Mouse (Mus musculus) retina, postnatal 1 day (tissue): Measurements from ENCODE around the gene BC034090.
A peak's percentile ranks its signal among the peaks of the same experiment; 100 is the strongest.

Experiments used
- DNase-seq: peaks from one replicate; pipeline ENCODE4 v3.0.0-alpha.2; 2012

BC034090 gene

DNA sequence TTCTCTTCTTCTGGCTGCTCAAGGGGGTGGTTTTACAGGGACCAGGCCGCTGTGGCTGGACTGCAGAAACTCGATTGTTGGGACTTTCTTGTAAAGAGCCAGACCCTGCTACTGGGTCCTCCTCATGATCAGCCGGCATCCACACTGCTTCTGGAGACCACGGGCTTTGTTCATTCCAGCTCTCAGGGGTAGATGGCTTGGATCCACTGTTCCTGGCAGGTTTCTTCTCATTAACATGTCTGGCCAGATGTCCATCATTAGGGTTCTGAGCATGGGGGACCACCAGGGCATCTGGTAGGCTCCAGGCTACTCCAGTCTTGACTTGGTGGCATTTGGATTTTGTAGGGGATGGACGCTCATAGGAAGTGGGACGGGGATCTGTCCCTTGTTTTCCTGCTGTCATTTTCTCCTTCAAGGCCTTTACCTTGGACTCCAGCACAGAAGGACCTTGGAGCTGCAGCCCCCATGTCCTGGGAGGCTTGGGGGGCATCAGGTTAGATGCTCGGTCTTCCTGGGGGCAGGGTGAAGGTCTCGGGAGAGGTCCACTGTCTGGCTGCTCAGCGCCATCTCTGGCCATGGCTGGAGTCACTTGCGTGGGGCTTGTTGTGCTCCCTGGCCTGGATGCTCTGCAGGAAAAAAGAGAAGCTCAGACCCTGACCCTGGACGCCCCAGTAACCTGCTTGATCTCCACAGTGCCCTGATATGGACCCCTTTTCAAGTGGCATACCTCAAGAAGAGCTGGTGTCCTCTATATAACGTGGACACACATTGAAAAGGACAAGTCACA is 2.4 kb downstream of the BC034090 start:
- peak; percentile 22 for DNase-seq

DNA sequence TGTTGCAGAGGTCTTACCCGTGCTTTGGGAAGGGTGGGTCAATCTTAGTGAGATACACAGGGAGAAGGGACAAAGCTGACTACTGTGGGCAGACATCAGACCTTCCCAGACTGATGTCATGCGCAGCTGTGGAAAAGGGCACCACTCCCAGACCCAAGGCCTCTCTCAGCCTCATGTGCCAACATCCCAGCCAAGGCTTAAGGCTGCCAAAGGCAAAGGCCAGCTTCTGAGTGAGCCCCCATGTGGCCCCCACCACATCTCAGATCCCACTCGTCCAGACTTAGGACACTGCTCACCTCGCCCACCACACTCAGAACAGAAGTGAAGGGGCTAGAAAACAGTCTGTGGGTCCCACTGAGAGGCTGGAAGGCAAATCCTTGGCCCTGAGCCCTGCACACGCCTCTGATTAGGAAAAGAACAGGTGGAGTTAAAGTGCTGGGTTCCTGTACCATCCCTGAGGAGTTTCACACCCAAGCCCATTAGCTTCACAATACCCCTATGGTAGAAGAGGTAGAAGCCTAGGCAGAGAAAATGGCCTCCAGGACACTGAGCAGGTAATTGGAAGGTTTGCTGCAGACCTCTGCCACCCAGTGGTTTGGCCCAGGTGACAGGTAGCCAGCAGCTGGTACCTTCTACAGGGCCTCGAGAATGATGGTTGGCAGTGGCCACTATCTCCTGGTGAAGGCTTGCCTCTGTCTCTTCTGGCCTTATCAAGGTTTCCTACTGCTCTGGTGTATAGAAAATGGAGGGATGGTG is 4.1 kb downstream of the BC034090 start:
- DNase-seq: no peak

DNA sequence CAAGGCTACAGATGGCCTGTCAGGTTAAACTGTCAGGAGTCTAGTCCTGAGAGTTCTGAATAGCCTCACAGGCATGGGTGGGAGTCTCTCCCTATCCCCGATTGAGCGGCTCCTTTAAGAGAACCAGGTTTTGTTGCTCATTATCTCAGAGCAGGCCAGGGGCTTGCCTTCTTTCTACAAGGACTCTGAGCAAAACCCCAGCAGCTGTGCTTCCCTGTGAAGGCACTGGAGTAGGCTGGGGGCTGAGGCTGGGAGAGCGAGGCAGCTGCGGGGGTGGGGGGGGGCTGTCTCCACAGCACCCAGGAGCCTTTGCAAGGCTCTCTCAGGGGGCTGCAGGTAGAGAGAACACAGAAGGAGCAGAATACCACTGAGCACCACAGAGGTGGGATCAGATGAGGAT is 5.1 kb downstream of the BC034090 start:
- peak; percentile 30 for DNase-seq

DNA sequence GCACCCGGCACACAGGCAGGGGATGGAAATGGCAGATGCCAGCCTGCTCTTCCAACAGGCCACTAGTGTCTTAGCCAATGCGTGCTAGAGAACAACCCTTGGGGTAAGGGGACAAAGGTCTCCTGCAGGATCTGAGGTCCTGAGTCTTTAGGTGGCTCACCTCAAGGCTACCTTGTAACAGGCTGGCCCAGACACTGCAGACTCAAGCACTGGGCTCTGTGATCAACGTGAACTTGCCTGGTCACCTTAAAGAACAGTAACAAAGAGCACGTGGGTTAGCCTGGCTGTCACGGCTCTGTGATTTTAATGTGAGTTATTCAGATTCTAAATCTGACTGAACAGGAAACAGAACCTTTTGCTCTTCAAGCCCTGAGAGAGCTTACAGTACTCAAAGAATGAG is 6.1 kb downstream of the BC034090 start:
- no peak for DNase-seq

DNA sequence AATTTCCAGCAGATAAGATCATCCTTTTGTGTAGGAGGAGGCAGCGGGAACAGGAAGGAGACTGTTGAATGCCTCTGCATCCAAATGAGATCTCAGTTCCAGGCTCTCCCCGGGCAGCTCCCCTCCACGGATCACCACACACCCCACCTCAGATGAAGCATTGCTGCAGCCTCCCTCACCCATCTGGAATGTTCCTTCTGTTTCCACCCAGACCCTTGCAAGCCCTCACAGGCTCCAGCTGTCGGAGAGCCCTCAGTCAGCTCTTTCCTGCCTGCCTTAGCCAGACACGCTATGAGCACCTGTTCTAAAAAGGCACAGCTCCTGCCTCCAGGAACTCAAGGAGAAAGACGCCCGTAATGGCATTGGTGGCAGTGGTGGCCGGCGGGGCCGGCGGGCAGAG is 6.9 kb downstream of the BC034090 start:
- DNase-seq: peak; percentile 18

DNA sequence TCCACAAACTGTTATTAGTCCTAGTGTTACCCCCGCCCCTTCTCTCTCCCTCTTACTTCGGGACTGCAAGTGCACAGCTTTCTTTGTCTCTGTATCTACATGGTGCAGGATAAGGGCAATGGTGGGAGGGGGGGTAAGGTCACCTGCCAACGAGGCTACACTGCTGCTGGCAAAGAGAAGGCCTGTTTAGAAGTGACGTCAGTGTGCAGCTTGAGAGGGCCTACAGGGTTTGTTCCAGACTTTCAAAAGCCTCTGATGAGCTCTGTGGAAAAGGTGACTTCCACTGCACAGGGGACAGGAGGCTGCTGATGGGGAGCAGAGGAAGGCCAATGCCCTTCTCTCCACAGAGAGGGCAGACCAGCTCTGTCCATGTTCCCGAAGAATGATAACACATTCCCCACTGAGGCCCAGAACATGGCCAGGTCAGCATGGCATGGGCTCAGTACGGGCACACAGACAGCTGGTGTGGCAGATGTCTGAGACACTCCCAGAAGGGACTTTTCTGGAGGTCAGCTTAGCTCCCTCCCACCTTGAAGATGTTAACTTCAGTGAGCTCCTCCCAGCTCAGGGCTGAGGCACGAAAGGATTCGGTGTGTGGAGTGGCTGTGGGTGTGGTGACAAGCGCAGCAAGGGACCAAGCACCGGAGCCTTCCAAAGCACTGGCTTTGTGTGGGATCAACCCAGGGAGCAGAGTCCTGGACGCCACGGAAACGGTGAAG is 7.8 kb downstream of the BC034090 start:
- peak; percentile 61 for DNase-seq

DNA sequence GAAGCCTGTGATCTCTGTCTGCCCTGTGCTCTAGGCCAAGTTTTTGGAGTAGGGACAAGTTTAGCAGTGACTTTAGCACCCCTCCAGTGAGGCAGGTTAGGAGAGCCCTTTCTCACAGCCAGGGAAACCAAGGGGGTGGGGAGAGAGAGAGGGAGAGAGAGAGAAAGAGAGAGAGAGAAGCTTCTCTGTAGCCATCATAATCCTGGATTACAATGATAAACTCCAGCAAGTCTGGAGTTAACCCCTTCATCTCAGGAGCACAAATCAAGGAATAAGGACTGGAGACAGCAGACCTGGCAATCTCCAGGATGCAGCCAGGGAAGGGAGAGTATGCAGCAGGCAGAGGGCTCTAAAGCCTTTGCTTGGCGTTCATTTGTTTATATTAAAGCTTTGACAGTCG is 8.6 kb downstream of the BC034090 start:
- peak; percentile 72 for DNase-seq

DNA sequence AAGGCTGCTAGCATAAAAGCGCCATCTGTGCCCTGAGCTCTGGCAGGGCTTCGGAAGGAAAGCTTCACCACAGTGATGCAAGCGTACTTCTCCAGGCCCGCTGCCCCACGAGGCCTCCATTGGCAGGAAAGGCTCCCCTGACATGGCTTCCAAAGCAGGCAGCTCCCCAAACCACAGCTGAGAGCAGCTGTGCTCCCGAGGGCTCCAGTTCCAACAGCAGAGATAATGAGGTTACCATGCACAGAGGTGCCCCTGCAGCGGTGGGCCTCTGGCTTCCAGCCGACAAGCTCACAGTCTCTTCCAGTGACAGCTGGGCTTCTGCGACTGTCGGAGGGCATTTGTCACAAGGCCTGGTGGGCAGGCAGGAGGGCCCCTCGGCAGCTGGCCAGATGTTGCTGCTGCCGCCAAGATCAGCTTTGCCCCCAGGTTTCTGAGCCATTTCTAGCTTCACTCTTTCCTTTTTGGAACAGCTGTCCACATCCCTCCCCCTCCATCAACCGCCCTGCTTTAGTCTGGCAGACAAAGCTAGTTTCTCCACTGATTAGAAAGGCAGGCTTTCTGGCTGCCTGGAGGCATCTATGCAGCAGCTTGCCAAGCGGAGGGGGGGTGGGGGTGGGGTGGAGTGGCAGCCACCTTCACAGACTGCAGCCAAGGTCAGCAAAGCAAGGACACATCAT is 10.2 kb downstream of the BC034090 start:
- peak; percentile 91 for DNase-seq

DNA sequence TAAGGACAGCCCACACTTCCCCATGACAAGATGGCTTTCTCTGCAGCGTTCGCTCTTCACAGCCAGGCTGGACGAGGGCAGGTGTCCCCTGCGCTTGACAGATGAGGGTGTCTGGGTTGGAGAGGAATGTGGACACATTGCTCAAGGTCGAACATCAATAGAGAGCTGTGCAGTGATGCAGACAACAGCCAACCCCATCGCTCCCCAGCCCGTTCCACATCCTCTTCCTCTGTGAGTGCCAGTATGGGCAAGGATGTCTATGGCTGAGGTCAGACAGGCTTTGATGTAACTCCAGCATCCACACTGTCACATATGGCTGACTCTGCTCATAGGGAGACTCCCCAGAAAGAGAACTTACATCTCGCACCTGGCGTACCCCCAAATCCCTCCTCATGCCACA is 10.9 kb downstream of the BC034090 start:
- no peak for DNase-seq

DNA sequence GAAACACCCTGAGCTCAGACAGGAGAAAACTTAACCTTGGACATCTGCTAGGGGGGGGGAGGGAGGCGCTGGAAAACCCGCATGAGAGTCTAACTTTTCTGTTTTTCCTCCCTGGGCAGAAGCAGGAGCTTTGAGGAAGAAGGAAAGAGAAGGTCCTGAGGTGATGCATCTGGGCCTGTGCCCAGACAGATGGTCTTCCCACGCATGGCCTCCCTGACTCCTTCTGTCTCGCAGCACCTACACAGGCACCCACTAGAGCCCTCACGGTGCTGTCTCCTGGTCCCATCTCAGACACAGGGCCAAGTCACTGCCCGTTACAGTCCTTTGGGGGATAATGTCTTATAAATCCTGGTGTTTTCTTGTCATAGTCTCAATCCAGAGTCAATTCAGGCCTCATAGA is 11.5 kb downstream of the BC034090 start:
- no peak for DNase-seq

DNA sequence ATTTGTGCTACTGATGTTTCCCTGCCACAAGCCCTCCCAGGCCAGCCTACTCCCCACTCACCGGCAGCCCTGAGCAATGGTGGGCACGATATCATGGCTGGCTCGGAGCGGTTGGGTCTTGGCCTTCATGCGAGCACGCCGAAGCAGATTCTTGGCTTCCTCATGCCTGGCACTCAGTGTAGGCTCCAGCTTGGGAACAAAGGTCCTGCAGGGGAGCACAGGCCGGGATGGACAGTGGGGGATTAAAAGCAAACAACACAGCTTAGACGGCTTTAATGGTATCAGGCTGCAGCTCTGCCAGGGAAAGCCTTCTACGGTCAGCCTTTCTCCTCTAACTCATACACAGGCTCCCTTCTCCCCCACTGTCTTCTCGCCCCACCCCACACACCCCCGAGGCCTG is 11.9 kb downstream of the BC034090 start:
- DNase-seq: peak; percentile 66

DNA sequence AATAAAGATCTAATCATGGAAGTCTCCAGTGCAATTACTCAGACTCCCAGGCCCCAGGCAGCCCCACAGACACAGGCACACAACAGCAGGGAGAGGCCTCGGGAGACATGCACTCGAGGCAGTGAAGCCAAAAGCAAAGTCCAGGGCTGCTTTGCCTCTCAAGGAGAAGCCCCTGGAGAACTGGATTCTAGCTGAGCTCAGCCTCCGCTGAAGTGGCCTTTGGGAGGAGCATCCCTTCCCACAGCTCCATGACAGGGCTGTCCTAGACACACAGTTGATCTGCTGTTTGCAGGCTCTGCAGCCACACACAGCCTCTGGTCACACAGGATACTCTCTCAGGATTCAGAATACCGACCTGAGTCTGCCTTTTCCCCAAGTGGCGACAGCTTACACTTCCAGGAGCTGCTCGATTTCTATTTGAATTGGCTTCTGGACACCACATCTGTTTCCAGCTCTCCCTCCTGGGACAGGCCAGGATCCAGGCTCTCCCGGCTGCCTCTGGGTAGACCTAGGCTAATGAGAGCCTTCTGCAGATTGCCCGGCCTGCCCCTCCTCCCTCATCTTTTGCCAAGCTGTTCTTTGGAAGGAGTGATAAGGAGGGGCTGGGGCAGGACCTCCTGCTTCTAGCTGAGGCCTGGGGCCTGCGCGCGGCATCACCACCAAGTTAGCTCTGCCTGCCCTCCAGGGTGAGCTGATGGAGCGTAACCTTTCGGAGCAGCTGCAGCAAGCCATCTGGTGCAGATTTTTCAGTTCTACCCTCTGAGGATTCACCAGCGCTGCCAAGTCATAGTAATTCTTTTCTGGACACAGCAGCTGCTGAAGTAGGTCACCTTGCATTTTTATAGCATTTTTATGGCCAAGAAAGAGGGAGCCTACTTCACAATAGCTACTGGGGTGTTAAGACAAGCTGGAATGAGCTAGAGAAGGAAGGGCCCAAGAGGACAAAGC is 14.5 kb downstream of the BC034090 start:
- DNase-seq: peak; percentile 90

DNA sequence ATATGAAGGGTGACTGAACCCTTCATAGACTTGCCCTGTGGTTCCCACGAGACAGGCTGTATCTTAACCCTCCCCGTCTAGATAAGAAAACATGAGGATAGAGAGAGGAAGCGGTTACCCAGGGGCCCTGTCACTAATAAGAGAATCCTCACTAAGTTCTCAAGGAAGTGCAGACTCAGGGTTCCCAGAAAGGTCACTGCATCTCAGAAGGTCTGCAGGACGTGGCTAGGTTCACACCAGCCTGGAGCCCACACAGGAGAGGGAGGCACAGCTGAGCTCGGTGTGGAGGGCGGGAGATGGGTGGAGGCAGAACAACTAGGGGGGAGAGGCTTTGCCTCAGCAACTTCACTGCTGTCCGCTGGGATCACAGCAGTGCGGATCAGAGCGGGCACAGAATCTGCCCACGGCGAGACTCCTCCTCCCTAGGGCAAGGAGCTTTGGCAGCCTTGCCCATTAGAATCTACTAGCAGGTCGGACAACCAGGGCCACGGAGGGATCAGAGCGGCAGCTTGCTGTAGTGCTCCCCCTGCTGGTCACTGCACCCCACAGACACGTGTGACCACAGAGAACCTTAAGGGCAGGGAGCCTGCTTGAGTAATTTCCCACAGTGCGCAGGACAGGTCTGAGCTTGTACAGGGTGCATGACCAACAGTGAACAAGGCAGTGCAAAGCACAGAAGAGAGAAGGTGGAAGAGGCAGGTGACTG is 20.2 kb downstream of the BC034090 start:
- peak; percentile 94 for DNase-seq

DNA sequence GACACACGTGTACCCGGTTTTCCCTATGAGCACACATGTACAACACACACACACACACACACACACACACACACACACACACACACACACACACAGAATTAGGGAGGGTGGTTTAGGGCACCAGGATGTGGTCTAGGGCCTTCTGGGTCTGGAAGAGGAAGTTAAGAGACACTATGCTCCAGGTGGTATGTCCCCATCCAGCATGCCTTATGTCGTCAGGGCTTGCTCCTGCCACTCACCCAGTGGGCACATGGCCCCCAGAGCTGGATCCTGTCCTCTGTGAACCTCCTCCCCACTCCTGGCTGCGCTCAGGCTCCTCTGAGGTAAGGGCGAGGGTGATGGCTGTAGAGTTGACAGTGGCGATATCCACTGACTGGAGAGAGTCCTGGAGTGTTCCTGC is 21.2 kb downstream of the BC034090 start:
- no peak for DNase-seq

DNA sequence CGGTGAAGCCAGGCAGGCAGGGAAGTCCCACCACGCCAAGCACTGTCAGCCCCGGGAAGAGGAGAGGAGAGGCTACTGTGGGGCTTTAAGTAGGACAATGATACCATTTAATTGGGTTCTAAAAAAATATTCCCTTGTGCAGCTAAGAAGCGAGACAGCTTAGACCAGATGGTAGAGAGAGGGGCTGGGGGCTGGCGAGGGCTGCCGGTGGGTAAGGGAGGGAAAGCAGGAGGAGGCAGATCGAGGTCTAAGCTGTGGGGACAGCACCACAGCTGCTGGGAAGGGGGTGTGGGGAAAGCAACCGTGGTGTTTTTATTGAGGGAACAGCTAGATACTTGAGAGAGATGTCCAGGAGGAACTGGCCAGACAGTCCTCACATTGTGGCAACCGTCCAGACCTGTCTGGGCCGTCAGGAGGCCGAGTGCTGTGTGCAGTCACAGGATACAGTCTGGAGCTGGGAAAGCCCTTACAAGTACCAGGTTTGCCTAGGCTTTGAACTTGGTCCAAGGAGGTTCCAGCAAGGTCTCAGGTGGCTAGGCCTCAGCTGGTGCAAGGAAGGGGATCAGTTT is 22.1 kb downstream of the BC034090 start:
- peak; percentile 50 for DNase-seq

DNA sequence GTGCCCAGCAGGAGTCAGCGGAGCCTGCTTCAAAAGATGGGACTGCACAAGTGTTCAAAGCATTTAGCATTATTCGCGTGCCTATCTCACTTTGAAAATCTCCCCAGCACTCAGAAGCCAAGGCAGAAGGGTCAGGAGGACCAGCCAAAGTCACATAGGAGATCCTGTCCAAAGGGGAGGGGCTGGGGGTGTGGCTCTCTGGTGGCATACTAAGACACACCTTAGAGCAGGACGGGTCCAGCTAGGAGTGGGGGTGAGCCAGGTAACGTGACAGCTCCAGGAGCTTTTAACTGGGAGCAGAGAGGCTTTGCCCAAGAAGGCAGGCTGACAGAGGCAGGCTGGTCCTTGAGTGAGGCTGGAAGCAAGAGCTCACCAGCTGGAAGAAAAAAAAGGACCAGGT is 25.3 kb downstream of the BC034090 start:
- no peak for DNase-seq

DNA sequence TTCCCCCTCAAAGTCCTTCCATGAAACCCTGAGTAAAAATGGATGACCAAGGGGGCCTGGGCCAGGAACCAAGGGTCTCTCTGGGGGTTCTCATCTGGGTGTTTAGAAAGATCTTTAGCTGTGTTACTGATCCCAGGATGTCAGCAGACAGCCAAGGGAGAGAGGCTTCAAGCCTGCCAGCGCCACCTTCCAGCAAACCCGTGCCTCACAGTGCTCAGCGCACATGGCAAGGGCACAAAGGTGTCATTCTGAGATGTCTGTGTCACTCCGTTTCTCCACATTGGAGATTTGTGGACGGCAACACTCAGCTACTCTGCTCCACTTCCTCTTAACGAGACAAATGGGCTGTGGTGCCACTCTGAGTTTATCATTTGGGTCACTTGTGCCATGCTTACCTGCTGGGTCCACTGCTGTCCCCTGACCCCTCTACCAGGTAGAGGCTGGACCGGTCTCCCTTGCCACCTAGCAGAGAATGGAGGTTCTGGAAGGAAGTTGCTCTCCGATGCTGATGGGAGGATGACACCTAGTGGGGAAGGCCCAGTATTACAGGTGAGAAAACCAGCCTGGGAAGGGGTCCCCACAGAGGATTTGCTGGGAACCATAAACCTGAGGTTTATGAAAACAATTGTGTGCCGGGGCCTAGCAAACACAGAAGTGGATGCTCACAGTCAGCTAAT is 26.2 kb downstream of the BC034090 start:
- peak; percentile 74 for DNase-seq

DNA sequence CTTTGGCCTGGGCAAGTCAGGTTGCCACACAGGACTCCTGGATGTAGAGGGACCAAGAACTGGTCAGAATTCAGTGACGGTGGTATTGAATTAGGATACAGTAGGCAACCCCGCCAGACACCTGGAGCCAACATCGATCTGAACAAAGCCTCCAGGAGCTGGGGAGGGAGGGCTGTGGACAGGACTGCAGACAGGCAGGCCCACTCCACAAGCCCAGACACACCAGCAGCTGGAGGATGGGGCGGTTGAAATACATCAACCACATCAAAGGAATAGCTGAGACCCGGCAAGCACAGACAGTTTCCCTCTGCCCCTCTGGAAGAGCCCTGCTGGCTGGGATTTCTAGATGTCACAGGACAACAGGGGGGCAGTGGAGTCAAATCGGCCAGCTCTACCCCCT is 27.4 kb downstream of the BC034090 start:
- no peak for DNase-seq

DNA sequence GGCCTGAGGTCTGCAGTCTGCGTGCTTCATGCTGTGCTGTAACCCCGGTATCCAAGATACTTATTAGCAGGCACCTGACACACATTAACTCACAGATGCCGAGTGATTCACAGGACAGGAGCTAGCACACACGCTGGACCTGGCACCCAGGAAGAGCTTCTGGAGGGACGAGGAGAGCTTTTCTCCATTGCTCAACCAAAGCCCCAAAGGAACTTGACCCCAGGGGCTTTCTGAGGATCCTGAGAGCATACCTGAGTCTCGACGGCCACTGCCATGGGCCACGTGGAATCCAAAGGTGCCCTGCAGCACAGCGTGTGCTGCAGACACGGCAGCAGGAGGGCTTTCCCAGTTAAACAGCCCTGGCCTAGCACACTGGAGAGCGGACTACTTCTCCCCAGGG is 27.9 kb downstream of the BC034090 start:
- DNase-seq: no peak

DNA sequence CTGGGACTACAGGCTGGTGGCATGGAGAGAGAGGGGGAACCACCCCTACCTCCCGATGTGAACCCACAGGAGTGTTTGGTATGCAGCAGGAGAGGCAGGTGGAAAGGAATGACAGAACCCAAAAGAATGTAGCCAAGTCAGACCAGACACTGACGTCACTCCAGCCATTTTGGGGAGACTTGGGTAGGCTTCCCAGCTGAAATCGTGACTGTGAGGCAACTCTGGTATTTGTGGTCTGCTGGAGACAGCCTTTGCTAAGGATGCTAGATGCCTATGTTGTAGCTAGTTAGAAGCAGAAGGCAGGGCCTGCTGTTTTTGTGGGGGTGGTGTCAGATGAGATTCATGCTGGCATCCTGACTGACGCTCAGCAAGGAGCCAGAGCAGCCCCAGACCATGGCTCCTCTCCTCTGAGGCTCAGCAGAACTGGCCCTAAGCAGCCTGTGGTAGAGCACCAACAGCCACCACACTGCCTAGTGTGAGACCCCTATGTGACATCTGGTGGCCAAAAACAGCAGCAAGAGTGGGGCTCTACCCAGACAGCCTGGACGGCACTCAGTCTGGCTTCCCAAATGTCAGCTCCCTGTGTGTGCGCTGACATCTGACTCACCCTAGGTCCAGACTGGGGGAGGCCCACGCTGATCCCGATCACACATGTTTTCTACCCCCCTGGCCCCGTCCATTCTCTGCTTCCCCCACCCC is 29.0 kb downstream of the BC034090 start:
- peak; percentile 60 for DNase-seq
